Mouse (Mus musculus) CH12.LX (cell line): ENCODE data around the gene Mtmr10. TPM values are rescaled to one million over a fixed set of nuclear protein-coding genes. Genes with fewer than 3 reads are reported as not detected.

Source experiments
- DNase-seq: peaks from one replicate; pipeline ENCODE4 v3.0.0-alpha.2; 2013; ENCODE audit errors: extremely low read depth
- H3K27ac ChIP-seq: 2 replicates; pipeline ENCODE4 v1.5.1; 2012; ENCODE audit warnings: low read depth, mild to moderate bottlenecking, control low read depth, moderate library complexity; ENCODE audit not compliant: insufficient read depth
- H3K27me3 ChIP-seq: replicated peaks from 2 replicates; pipeline ENCODE3; 2012; ENCODE audit warnings: inconsistent platforms
- H3K36me3 ChIP-seq, 2 experiments: replicated peaks in 1 of 2; 2 replicates each; pipeline versions ENCODE3 to v1.6.1; 2012; ENCODE audit warnings: inconsistent platforms in 1 of 2, low read length in 1 of 2, mild to moderate bottlenecking in 1 of 2, mixed read lengths in 1 of 2, moderate library complexity in 1 of 2; ENCODE audit not compliant: control insufficient read depth in 1 of 2, insufficient read depth in 1 of 2
- H3K4me1 ChIP-seq, 2 experiments: 2 replicates each; pipeline ENCODE4 v1.6.1; 2012; ENCODE audit warnings: inconsistent platforms in 1 of 2, moderate library complexity in 1 of 2; ENCODE audit not compliant: insufficient read depth in 2 of 2, control insufficient read depth in 1 of 2
- H3K4me2 ChIP-seq: 2 replicates; pipeline ENCODE4 v1.6.1; 2012; ENCODE audit warnings: low read depth, mild to moderate bottlenecking, control low read depth; ENCODE audit not compliant: poor library complexity, insufficient read depth, severe bottlenecking
- H3K4me3 ChIP-seq, 3 experiments: fragments of 150-350 bp in 1 of 3; sonication (generic) in 1 of 3; replicated peaks in 1 of 3; 2 replicates each; pipeline versions ENCODE3 to v1.5.1; 2011 to 2012; ENCODE audit warnings: low read depth in 2 of 3, low read length in 2 of 3, mild to moderate bottlenecking in 2 of 3, moderate library complexity in 2 of 3, control low read depth in 1 of 3, improper control_type of control experiment in 1 of 3, inconsistent platforms in 1 of 3, mixed read lengths in 1 of 3; ENCODE audit not compliant: poor library complexity in 1 of 3
- H3K79me2 ChIP-seq: replicated peaks from 2 replicates; pipeline ENCODE4 v1.6.1; 2012; ENCODE audit warnings: mild to moderate bottlenecking, moderate library complexity; ENCODE audit not compliant: control insufficient read depth, poor library complexity, insufficient read depth, severe bottlenecking; ENCODE audit errors: extremely low read depth
- H3K9ac ChIP-seq: 2 replicates; pipeline ENCODE4 v1.6.1; 2012; ENCODE audit warnings: low read depth, mild to moderate bottlenecking, control low read depth, moderate library complexity; ENCODE audit not compliant: insufficient read depth
- H3K9me3 ChIP-seq: replicated peaks from 2 replicates; pipeline ENCODE3; 2012; ENCODE audit warnings: low read length, inconsistent platforms, mixed read lengths
- CHD2 ChIP-seq: IDR thresholded peaks from 2 replicates; pipeline ENCODE4 v1.6.1; 2011; ENCODE audit warnings: low read length, improper control_type of control experiment
- ELF1 ChIP-seq: IDR thresholded peaks from 2 replicates; pipeline ENCODE4 v1.6.1; 2014; ENCODE audit warnings: low read depth, mild to moderate bottlenecking, inconsistent platforms, low read length, improper control_type of control experiment
- EP300 ChIP-seq: IDR thresholded peaks from 2 replicates; pipeline ENCODE4 v1.6.1; 2011; ENCODE audit warnings: low read length, improper control_type of control experiment
- ETS1 ChIP-seq: conservative IDR thresholded peaks from 2 replicates; pipeline ENCODE4 v1.6.1; 2012; ENCODE audit warnings: low read depth, mild to moderate bottlenecking, inconsistent platforms, low read length, improper control_type of control experiment, moderate library complexity
- GABPA ChIP-seq: IDR thresholded peaks from 2 replicates; pipeline ENCODE4 v1.6.1; 2012; ENCODE audit warnings: low read depth, low read length, improper control_type of control experiment, inconsistent platforms; ENCODE audit not compliant: insufficient replicate concordance
- HCFC1 ChIP-seq: IDR thresholded peaks from 2 replicates; pipeline ENCODE4 v1.6.1; 2012; ENCODE audit warnings: low read depth, mild to moderate bottlenecking, inconsistent platforms, low read length, improper control_type of control experiment
- IRF4 ChIP-seq: IDR thresholded peaks from 2 replicates; pipeline ENCODE4 v1.6.1; 2014; ENCODE audit warnings: low read depth, mild to moderate bottlenecking, inconsistent platforms, low read length, improper control_type of control experiment
- JUND ChIP-seq: conservative IDR thresholded peaks from 2 replicates; pipeline ENCODE4 v1.6.1; 2011; ENCODE audit warnings: low read depth, low read length, improper control_type of control experiment
- KAT2A ChIP-seq: IDR thresholded peaks from 2 replicates; pipeline ENCODE4 v1.6.1; 2012; ENCODE audit warnings: low read length, improper control_type of control experiment, inconsistent platforms; ENCODE audit not compliant: insufficient replicate concordance
- MAX ChIP-seq: IDR thresholded peaks from 2 replicates; pipeline ENCODE4 v1.6.1; 2011; ENCODE audit warnings: low read length, improper control_type of control experiment
- MAZ ChIP-seq: IDR thresholded peaks from 2 replicates; pipeline ENCODE4 v1.6.1; 2012; ENCODE audit warnings: low read depth, mild to moderate bottlenecking, inconsistent platforms, low read length, improper control_type of control experiment, moderate library complexity
- MYC ChIP-seq: IDR thresholded peaks from 2 replicates; pipeline ENCODE4 v1.6.1; 2011; ENCODE audit warnings: low read depth, mild to moderate bottlenecking, improper control_type of control experiment, low read length
- NRF1 ChIP-seq: IDR thresholded peaks from 2 replicates; pipeline ENCODE4 v1.6.1; 2014; ENCODE audit warnings: low read depth, mild to moderate bottlenecking, inconsistent platforms, low read length, improper control_type of control experiment, moderate library complexity
- PAX5 ChIP-seq: IDR thresholded peaks from 2 replicates; pipeline ENCODE4 v1.6.1; 2012; ENCODE audit warnings: low read length, inconsistent platforms, mixed read lengths
- POLR2A ChIP-seq: IDR thresholded peaks from 2 replicates; pipeline ENCODE4 v1.6.1; 2011; ENCODE audit warnings: low read depth, mild to moderate bottlenecking, improper control_type of control experiment, low read length
- RAD21 ChIP-seq: IDR thresholded peaks from 2 replicates; pipeline ENCODE4 v1.6.1; 2011; ENCODE audit warnings: low read depth, mild to moderate bottlenecking, low read length, improper control_type of control experiment, moderate library complexity
- RCOR1 ChIP-seq: conservative IDR thresholded peaks from 2 replicates; pipeline ENCODE4 v1.6.1; 2012; ENCODE audit warnings: low read depth, mild to moderate bottlenecking, inconsistent platforms, low read length, improper control_type of control experiment
- SIN3A ChIP-seq: IDR thresholded peaks from 2 replicates; pipeline ENCODE4 v1.6.1; 2012; ENCODE audit warnings: low read length, improper control_type of control experiment, inconsistent platforms
- USF2 ChIP-seq: conservative IDR thresholded peaks from 2 replicates; pipeline ENCODE4 v1.6.1; 2011; ENCODE audit warnings: low read depth, low read length, improper control_type of control experiment
- ZKSCAN1 ChIP-seq: IDR thresholded peaks from 2 replicates; pipeline ENCODE4 v1.6.1; 2012; ENCODE audit warnings: low read depth, inconsistent platforms, low read length, improper control_type of control experiment, borderline replicate concordance
- dilution Hi-C: fragments of 300-500 bp; cut with MboI; formaldehyde crosslinking; loops from 2 replicates; pipeline ENCODE4 v1.14.3; 2020; ENCODE audit warnings: low sequenced_read_pairs; ENCODE audit not compliant: extremely low pct_unique_long_range_greater_than_20kb, extremely low pct_ligation_motif_present
- in situ Hi-C: fragments of 300-500 bp; cut with MboI; formaldehyde crosslinking; loops from 3 replicates; pipeline ENCODE4 v1.14.3; 2019; ENCODE audit warnings: low sequenced_read_pairs, low pct_ligation_motif_present, low pct_unique_long_range_greater_than_20kb, mixed read lengths
- polyA plus RNA-seq: library from polyadenylated mRNA; unstranded; fragments of >175 nt; gene quantifications from 2 replicates; pipeline ENCODE4 v1.2.1, GENCODE M21; 2012; ENCODE audit warnings: low read depth; ENCODE audit not compliant: insufficient read length
- total RNA-seq, 2 experiments: library from RNA; depleted of rRNA; stranded (reverse); fragments of 300-350 nt in 1 of 2; fragments of >200 nt in 1 of 2; gene quantifications; 2 replicates each; pipeline ENCODE4 v1.2.3; 2012 to 2014

Mtmr10 gene
- total and polyA plus RNA-seq, 3 experiments: 1.8 to 2.1 (median 2.0) TPM

DNA sequence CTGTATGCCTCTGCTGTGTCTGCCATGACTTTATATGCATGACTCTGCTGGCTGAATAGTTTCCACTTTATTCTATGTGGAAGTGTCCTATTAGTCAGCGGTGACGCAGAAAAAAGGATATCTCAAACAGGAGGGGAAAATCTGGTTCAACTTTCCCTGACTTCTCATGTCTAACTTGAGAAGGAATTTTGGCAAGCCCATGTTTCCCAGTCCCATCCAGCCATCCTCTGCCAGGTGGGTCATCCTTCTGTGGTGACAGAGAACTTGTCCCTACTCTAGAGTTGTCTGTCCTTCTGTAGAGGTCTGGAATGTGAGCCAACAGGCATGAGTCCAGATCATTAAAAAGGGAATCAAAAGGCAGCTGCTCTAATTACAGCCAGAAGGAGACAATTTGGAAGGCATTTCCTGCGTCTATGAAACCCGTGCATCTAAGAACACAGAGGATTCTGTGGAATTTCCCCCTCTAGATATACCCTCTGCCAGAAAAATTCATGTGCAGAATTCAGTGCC is 47.6 kb upstream of the Mtmr10 start:
- Histone ChIP-seq H3K27me3 (no peaks in the 10 kb centered on the region), H3K79me2 (no peaks in the 10 kb centered on the region), H3K9me3 (no peaks in the 10 kb centered on the region), H3K36me3 (peaks cover 22 to 81% of the 10 kb centered on the region in 2 experiments), H3K27ac (no peak overlapping the region), H3K4me3 (no peak overlapping the region), H3K4me1 (peaks cover 15 to 27% of the 10 kb centered on the region in 2 experiments), H3K4me2 (no peak overlapping the region), H3K9ac (no peak overlapping the region)
- no peak for TF ChIP-seq HCFC1
- TF ChIP-seq MYC: no peak
- TF ChIP-seq ZKSCAN1: no peak
- no peak for TF ChIP-seq CHD2
- no peak for TF ChIP-seq GABPA
- TF ChIP-seq USF2: no peak
- TF ChIP-seq ELF1: no peak
- TF ChIP-seq RCOR1: no peak
- no peak for TF ChIP-seq POLR2A
- no peak for TF ChIP-seq ETS1
- no peak for TF ChIP-seq MAX
- no peak for TF ChIP-seq IRF4
- TF ChIP-seq NRF1: no peak
- no peak for TF ChIP-seq JUND
- no peak for TF ChIP-seq SIN3A
- no peak for TF ChIP-seq KAT2A
- TF ChIP-seq RAD21: no peak
- dilution Hi-C loops: no loop called here
- no peak for DNase-seq
- in situ Hi-C loops: loop anchor here (5.0 kb wide), 1 partner anchor 42 kb away; no protein-coding TSS in a partner anchor

DNA sequence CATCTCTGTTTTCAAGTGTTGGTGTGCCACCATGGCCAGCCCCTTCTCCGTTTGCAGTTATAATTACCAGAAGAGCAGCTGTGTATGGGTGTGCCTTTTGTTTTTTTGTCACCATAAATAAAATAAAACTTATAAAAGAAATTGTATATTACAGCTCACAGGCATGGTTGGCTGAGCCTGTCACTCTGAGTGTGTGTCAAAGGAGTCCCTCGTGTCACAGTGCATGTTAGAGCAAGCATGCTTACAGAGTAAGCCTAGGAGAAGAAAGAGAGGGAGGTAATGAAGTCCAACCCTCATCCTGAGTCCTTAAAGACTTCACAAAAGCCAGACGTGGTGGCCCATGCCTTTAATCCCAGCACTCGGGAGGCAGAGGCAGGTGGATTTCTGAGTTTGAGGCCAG is 45.0 kb upstream of the Mtmr10 start:
- H3K9me3 ChIP-seq: no peaks in the 10 kb centered on the region
- no peak overlapping the region for H3K27ac ChIP-seq
- H3K36me3 ChIP-seq: peaks cover 9 to 76% of the 10 kb centered on the region in 2 experiments
- no peaks in the 10 kb centered on the region for H3K27me3 ChIP-seq
- in situ Hi-C loops: loop anchor here (5.0 kb wide), 1 partner anchor 40 kb away; no protein-coding TSS in a partner anchor
- H3K9ac ChIP-seq: no peak overlapping the region
- DNase-seq: no peak
- TF ChIP-seq MAZ (no peak), EP300 (no peak), POLR2A (no peak), PAX5 (no peak)
- dilution Hi-C loops: no loop called here
- H3K4me3 ChIP-seq: no peak overlapping the region
- no peaks in the 10 kb centered on the region for H3K79me2 ChIP-seq
- H3K4me2 ChIP-seq: no peak overlapping the region
- H3K4me1 ChIP-seq: peaks cover 6 to 13% of the 10 kb centered on the region in 2 experiments; a peak in 3 of 4 replicates
